Mouse (Mus musculus) CH12F3 (cell line): Measurements from ENCODE around the gene Chil1.

Source experiments
- in situ Hi-C: fragments of 300-500 bp; cut with MboI; formaldehyde crosslinking; loops from 2 replicates; pipeline ENCODE4 v1.14.3; 2020; ENCODE audit warnings: low sequenced_read_pairs

The Chil1 gene

GRCm38 (mm10) chr1:134168567-134168966 lies 13.4 kb upstream of the Chil1 start:
- in situ Hi-C loops: no loop called here

- in situ Hi-C loops: no loop called here
These were observed 12.8 kb upstream of the Chil1 start for GRCm38 (mm10) chr1:134168985-134169697.

GRCm38 (mm10) chr1:134173081-134173480 lies 8.9 kb upstream of the Chil1 start:
- in situ Hi-C loops: no loop called here

GRCm38 (mm10) chr1:134177976-134178375 lies 4.0 kb upstream of the Chil1 start:
- in situ Hi-C loops: no loop called here

- in situ Hi-C loops: no loop called here
These were observed 2.1 kb downstream of the Chil1 start for GRCm38 (mm10) chr1:134184089-134184488.

- in situ Hi-C loops: no loop called here
These were observed 6.2 kb downstream of the Chil1 start for GRCm38 (mm10) chr1:134188217-134188616.

- in situ Hi-C loops: no loop called here
These were observed 7.2 kb downstream of the Chil1 start for GRCm38 (mm10) chr1:134188989-134189729.

- in situ Hi-C loops: no loop called here
These were observed 9.2 kb downstream of the Chil1 start for GRCm38 (mm10) chr1:134191192-134191591.

GRCm38 (mm10) chr1:134192024-134192423 lies 10.0 kb downstream of the Chil1 start:
- in situ Hi-C loops: no loop called here

- in situ Hi-C loops: no loop called here
These were observed 11.2 kb downstream of the Chil1 start, which contains the start of gene Mybph for GRCm38 (mm10) chr1:134193126-134193525. TSS of gene Mybph (plus strand) at chr1:134193448.

GRCm38 (mm10) chr1:134193674-134194197 lies 11.8 kb downstream of the Chil1 start:
- in situ Hi-C loops: no loop called here

- in situ Hi-C loops: no loop called here
These were observed 12.5 kb downstream of the Chil1 start for GRCm38 (mm10) chr1:134194298-134195022.

GRCm38 (mm10) chr1:134195117-134195516 lies 13.1 kb downstream of the Chil1 start:
- in situ Hi-C loops: no loop called here

GRCm38 (mm10) chr1:134195571-134195970 lies 13.6 kb downstream of the Chil1 start:
- in situ Hi-C loops: no loop called here

- in situ Hi-C loops: no loop called here
These were observed 14.0 kb downstream of the Chil1 start for GRCm38 (mm10) chr1:134195979-134196378.

GRCm38 (mm10) chr1:134196386-134196785 lies 14.4 kb downstream of the Chil1 start:
- in situ Hi-C loops: no loop called here

GRCm38 (mm10) chr1:134197325-134197982 lies 15.5 kb downstream of the Chil1 start:
- in situ Hi-C loops: no loop called here

- in situ Hi-C loops: no loop called here
These were observed 16.4 kb downstream of the Chil1 start for GRCm38 (mm10) chr1:134198197-134198995.

GRCm38 (mm10) chr1:134200481-134200880 lies 18.5 kb downstream of the Chil1 start:
- in situ Hi-C loops: no loop called here
